Mouse (Mus musculus) hindbrain, embryonic 13.5 days (tissue): ENCODE data around the gene Kcnab2. TPM values are rescaled to one million over a fixed set of nuclear protein-coding genes. Genes with fewer than 3 reads are reported as not detected.

Source experiments
- ATAC-seq: fragments of 200-750 bp; cut with Nextera tagmentation; 2 replicates; pipeline ENCODE4 v1.8.0; 2017; ENCODE audit warnings: moderate TSS enrichment; ENCODE audit not compliant: low FRiP score
- H3K27ac ChIP-seq: fragments of 300-500 bp; sonication (generic); 2 replicates; pipeline ENCODE4 v1.5.1; 2015; ENCODE audit warnings: inconsistent platforms, mild to moderate bottlenecking, moderate library complexity
- H3K27me3 ChIP-seq: fragments of 300-500 bp; sonication (generic); 2 replicates; pipeline ENCODE4 v1.6.1; 2015; ENCODE audit warnings: mild to moderate bottlenecking, inconsistent platforms
- H3K36me3 ChIP-seq: fragments of 300-500 bp; sonication (generic); 2 replicates; pipeline ENCODE4 v1.6.1; 2015; ENCODE audit warnings: mild to moderate bottlenecking, inconsistent platforms
- H3K4me1 ChIP-seq: fragments of 300-500 bp; sonication (generic); replicated peaks from 2 replicates; pipeline ENCODE4 v1.6.1; 2015; ENCODE audit warnings: inconsistent platforms
- H3K4me2 ChIP-seq: fragments of 300-500 bp; sonication (generic); 2 replicates; pipeline ENCODE4 v1.6.1; 2015; ENCODE audit warnings: inconsistent platforms, mild to moderate bottlenecking, moderate library complexity
- H3K4me3 ChIP-seq: fragments of 300-500 bp; sonication (generic); 2 replicates; pipeline ENCODE4 v1.5.1; 2015; ENCODE audit warnings: mild to moderate bottlenecking, inconsistent platforms
- H3K9ac ChIP-seq: fragments of 300-500 bp; sonication (generic); 2 replicates; pipeline ENCODE4 v1.6.1; 2015; ENCODE audit warnings: mild to moderate bottlenecking, inconsistent platforms
- H3K9me3 ChIP-seq: fragments of 300-500 bp; sonication (generic); 2 replicates; pipeline ENCODE4 v1.6.1; 2016; ENCODE audit warnings: inconsistent platforms
- WGBS: fragments of 180-500 bp; shearing (Covaris S2); methylation state at CpG from one replicate; pipeline ENCODE4 v1.1.7; 2015; 5-methylcytosine and 5-hydroxymethylcytosine counted together
- polyA plus RNA-seq: library from polyadenylated mRNA; unstranded; fragments of >200 nt; fragmentation: Nextera tagmentation; extraction: Ambion mirVana; gene quantifications from 2 replicates; pipeline ENCODE4 v1.2.1, GENCODE M21; 2015

Kcnab2 gene
- polyA plus RNA-seq, 1 experiment from 2014 or later: 26.2 TPM

- 80% methylated on average over 3 of the region's 3 CpGs for WGBS
- Histone ChIP-seq H3K9me3 (no peaks in the 10 kb centered on the region), H3K4me3 (no peak overlapping the region), H3K36me3 (no peaks in the 10 kb centered on the region), H3K4me1 (peaks cover 9% of the 10 kb centered on the region), H3K27me3 (no peaks in the 10 kb centered on the region), H3K4me2 (no peak overlapping the region), H3K9ac (no peak overlapping the region; the same call in 1 of the 2 replicates), H3K27ac (no peak overlapping the region)
- ATAC-seq: no peak
These were observed 65.1 kb downstream of the Kcnab2 start for GRCm38 (mm10) chr4:152412524-152413080.

- WGBS: 86% methylated on average over 13 of the region's 13 CpGs
- Histone ChIP-seq H3K4me2 (no peak overlapping the region), H3K4me3 (no peak overlapping the region), H3K4me1 (peaks cover 12% of the 10 kb centered on the region), H3K27ac (no peak overlapping the region), H3K27me3 (no peaks in the 10 kb centered on the region), H3K36me3 (no peaks in the 10 kb centered on the region), H3K9ac (no peak overlapping the region), H3K9me3 (no peaks in the 10 kb centered on the region)
- ATAC-seq: no peak
These were observed 66.7 kb downstream of the Kcnab2 start for GRCm38 (mm10) chr4:152410961-152411360.

- WGBS: 87% methylated on average over 8 of the region's 8 CpGs
- no peak for ATAC-seq
- H3K27ac ChIP-seq: 0 out of 2 replicates have a peak overlapping the region, but pooled peaks have one; percentile 82
- no peak overlapping the region for H3K9ac ChIP-seq
- no peak overlapping the region for H3K4me3 ChIP-seq
- H3K36me3 ChIP-seq: no peaks in the 10 kb centered on the region
- H3K4me2 ChIP-seq: no peak overlapping the region
- peaks cover 28% of the 10 kb centered on the region for H3K4me1 ChIP-seq
- no peaks in the 10 kb centered on the region for H3K27me3 ChIP-seq
- H3K9me3 ChIP-seq: no peaks in the 10 kb centered on the region
These were observed 71.1 kb downstream of the Kcnab2 start for GRCm38 (mm10) chr4:152406531-152406930.

- H3K9ac ChIP-seq: peak overlapping the region; percentile 49; the same call in 1 of the 2 replicates
- WGBS: 68% methylated on average over 7 of the region's 7 CpGs
These were observed 71.9 kb downstream of the Kcnab2 start for GRCm38 (mm10) chr4:152405671-152406201.

GRCm38 (mm10) chr4:152405143-152405542 is 72.5 kb downstream of the Kcnab2 start:
- Histone ChIP-seq H3K4me2 (no peak overlapping the region), H3K27me3 (no peaks in the 10 kb centered on the region), H3K27ac (peak overlapping the region; percentile 82), H3K36me3 (no peaks in the 10 kb centered on the region), H3K9ac (peak overlapping the region; percentile 49; the same call in 1 of the 2 replicates), H3K4me1 (peaks cover 34% of the 10 kb centered on the region), H3K9me3 (no peaks in the 10 kb centered on the region), H3K4me3 (no peak overlapping the region)
- no peak for ATAC-seq
- 67% methylated on average over 6 of the region's 6 CpGs for WGBS

More at GRCm38 (mm10) chr4:152405671-152406201, 71.9 kb downstream of the Kcnab2 start:
- no peak overlapping the region for H3K4me2 ChIP-seq
- H3K9me3 ChIP-seq: no peaks in the 10 kb centered on the region
- no peak for ATAC-seq
- peak overlapping the region; percentile 82 for H3K27ac ChIP-seq
- H3K4me3 ChIP-seq: no peak overlapping the region
- no peaks in the 10 kb centered on the region for H3K36me3 ChIP-seq
- peaks cover 32% of the 10 kb centered on the region for H3K4me1 ChIP-seq
- no peaks in the 10 kb centered on the region for H3K27me3 ChIP-seq

GRCm38 (mm10) chr4:152398926-152399325 is 78.7 kb downstream of the Kcnab2 start:
- H3K27ac ChIP-seq: no peak overlapping the region
- H3K9ac ChIP-seq: no peak overlapping the region
- no peaks in the 10 kb centered on the region for H3K9me3 ChIP-seq
- ATAC-seq: no peak
- no peaks in the 10 kb centered on the region for H3K27me3 ChIP-seq
- no peak overlapping the region for H3K4me3 ChIP-seq
- no peak overlapping the region for H3K4me2 ChIP-seq
- peaks cover 10% of the 10 kb centered on the region; the same call in 1 of the 2 replicates for H3K4me1 ChIP-seq
- peaks cover 5% of the 10 kb centered on the region; the same call in 1 of the 2 replicates for H3K36me3 ChIP-seq
- WGBS: 73% methylated on average over 3 of the region's 3 CpGs

GRCm38 (mm10) chr4:152392627-152393026 is 85.0 kb downstream of the Kcnab2 start:
- peaks cover 15% of the 10 kb centered on the region for H3K36me3 ChIP-seq
- H3K9me3 ChIP-seq: no peaks in the 10 kb centered on the region
- H3K27me3 ChIP-seq: no peaks in the 10 kb centered on the region
- no peak for ATAC-seq
- 86% methylated on average over 17 of the region's 17 CpGs for WGBS
- H3K27ac ChIP-seq: no peak overlapping the region
- no peak overlapping the region for H3K4me2 ChIP-seq
- H3K4me1 ChIP-seq: peaks cover 6% of the 10 kb centered on the region; the same call in 1 of the 2 replicates
- H3K9ac ChIP-seq: no peak overlapping the region
- H3K4me3 ChIP-seq: no peak overlapping the region

GRCm38 (mm10) chr4:152392192-152392591 is 85.5 kb downstream of the Kcnab2 start:
- H3K27ac ChIP-seq: peak overlapping the region; percentile 5; the same call in 1 of the 2 replicates
- 0 out of 2 replicates have a peak, but pooled peaks cover 3% of the 10 kb centered on the region for H3K27me3 ChIP-seq
- H3K9me3 ChIP-seq: no peaks in the 10 kb centered on the region
- H3K9ac ChIP-seq: no peak overlapping the region; the same call in 1 of the 2 replicates
- peaks cover 19% of the 10 kb centered on the region for H3K36me3 ChIP-seq
- no peak overlapping the region for H3K4me2 ChIP-seq
- no peak for ATAC-seq
- 76% methylated on average over 5 of the region's 5 CpGs for WGBS
- no peak overlapping the region for H3K4me3 ChIP-seq
- peaks cover 6% of the 10 kb centered on the region; the same call in 1 of the 2 replicates for H3K4me1 ChIP-seq

- H3K9ac ChIP-seq: no peak overlapping the region
- 0 out of 2 replicates have a peak, but pooled peaks cover 3% of the 10 kb centered on the region for H3K27me3 ChIP-seq
- no peak overlapping the region for H3K4me3 ChIP-seq
- H3K4me1 ChIP-seq: no peaks in the 10 kb centered on the region; the same call in 1 of the 2 replicates
- ATAC-seq: no peak
- H3K36me3 ChIP-seq: peaks cover 67% of the 10 kb centered on the region
- H3K27ac ChIP-seq: no peak overlapping the region
- H3K9me3 ChIP-seq: no peaks in the 10 kb centered on the region
- no peak overlapping the region for H3K4me2 ChIP-seq
- 63% methylated on average over 16 of the region's 16 CpGs for WGBS
These were observed 92.0 kb downstream of the Kcnab2 start for GRCm38 (mm10) chr4:152385644-152386043.

GRCm38 (mm10) chr4:152382528-152383252 is 95.0 kb downstream of the Kcnab2 start:
- no peak overlapping the region for H3K4me2 ChIP-seq
- H3K27ac ChIP-seq: no peak overlapping the region
- 90% methylated on average over 17 of the region's 17 CpGs for WGBS
- no peak overlapping the region for H3K9ac ChIP-seq
- ATAC-seq: no peak
- H3K9me3 ChIP-seq: no peaks in the 10 kb centered on the region
- peaks cover 9% of the 10 kb centered on the region; the same call in 1 of the 2 replicates for H3K27me3 ChIP-seq
- H3K36me3 ChIP-seq: peaks cover 74% of the 10 kb centered on the region
- H3K4me3 ChIP-seq: no peak overlapping the region
- H3K4me1 ChIP-seq: no peaks in the 10 kb centered on the region

- 33% methylated on average over 7 of the region's 7 CpGs for WGBS
- no peak overlapping the region for H3K4me2 ChIP-seq
- peak overlapping the region; percentile 72 for H3K27ac ChIP-seq
- ATAC-seq: no peak
- peaks cover 30% of the 10 kb centered on the region for H3K4me1 ChIP-seq
- no peaks in the 10 kb centered on the region for H3K9me3 ChIP-seq
- H3K9ac ChIP-seq: no peak overlapping the region
- no peak overlapping the region for H3K4me3 ChIP-seq
- peaks cover 56% of the 10 kb centered on the region for H3K27me3 ChIP-seq
- peaks cover 54% of the 10 kb centered on the region for H3K36me3 ChIP-seq
These were observed 112.4 kb downstream of the Kcnab2 start for GRCm38 (mm10) chr4:152365228-152365627.

GRCm38 (mm10) chr4:152362180-152362579 is 115.5 kb downstream of the Kcnab2 start:
- peaks cover 76% of the 10 kb centered on the region for H3K27me3 ChIP-seq
- H3K27ac ChIP-seq: no peak overlapping the region
- H3K4me1 ChIP-seq: peaks cover 30% of the 10 kb centered on the region
- H3K36me3 ChIP-seq: peaks cover 56% of the 10 kb centered on the region
- H3K4me2 ChIP-seq: no peak overlapping the region
- 71% methylated on average over 9 of the region's 9 CpGs for WGBS
- H3K9me3 ChIP-seq: no peaks in the 10 kb centered on the region
- no peak overlapping the region for H3K9ac ChIP-seq
- H3K4me3 ChIP-seq: no peak overlapping the region
- ATAC-seq: no peak
